Mouse (Mus musculus) liver, embryonic 14.5 days (tissue): ENCODE data around the gene Cldnd2. TPM values are rescaled to one million over a fixed set of nuclear protein-coding genes. Genes with fewer than 3 reads are reported as not detected.

Experiments
- ATAC-seq: fragments of 200-750 bp; cut with Nextera tagmentation; 2 replicates; pipeline ENCODE4 v1.8.0; 2017; ENCODE audit warnings: moderate number of reproducible peaks, mild to moderate bottlenecking, moderate library complexity; ENCODE audit not compliant: insufficient read depth
- DNase-seq, 3 experiments: peaks; one replicate each; pipeline ENCODE4 v3.0.0-alpha.2; 2012 to 2013; ENCODE audit warnings: low read depth in 3 of 3, low spot score in 3 of 3
- H3K27ac ChIP-seq: fragments of 300-500 bp; sonication (generic); 2 replicates; pipeline ENCODE4 v1.5.1; 2014; ENCODE audit warnings: moderate library complexity, mild to moderate bottlenecking, control low read depth, inconsistent platforms
- H3K27me3 ChIP-seq: fragments of 300-500 bp; sonication (generic); 2 replicates; pipeline ENCODE4 v1.6.1; 2014; ENCODE audit warnings: mild to moderate bottlenecking, low read length, moderate library complexity; ENCODE audit not compliant: control insufficient read depth, insufficient read depth
- H3K36me3 ChIP-seq: fragments of 300-500 bp; sonication (generic); replicated peaks from 2 replicates; pipeline ENCODE4 v1.6.1; 2014; ENCODE audit warnings: low read depth; ENCODE audit not compliant: control insufficient read depth, insufficient read depth
- H3K4me1 ChIP-seq, 2 experiments: fragments of 200-500 bp in 1 of 2; fragments of 300-500 bp in 1 of 2; sonication (generic) in 1 of 2; replicated peaks; 2 replicates each; pipeline ENCODE4 v1.6.1; 2012 to 2014; ENCODE audit warnings: antibody characterized with exemption in 1 of 2, inconsistent platforms in 1 of 2, low read length in 1 of 2; ENCODE audit not compliant: control insufficient read depth in 2 of 2, insufficient read depth in 2 of 2
- H3K4me2 ChIP-seq: fragments of 300-500 bp; sonication (generic); 2 replicates; pipeline ENCODE4 v1.6.1; 2014; ENCODE audit warnings: low read depth, mild to moderate bottlenecking, control low read depth, moderate library complexity
- H3K4me3 ChIP-seq, 2 experiments: fragments of 200-500 bp in 1 of 2; fragments of 300-500 bp in 1 of 2; sonication (generic) in 1 of 2; 2 replicates each; pipeline ENCODE4 v1.5.1; 2012 to 2014; ENCODE audit warnings: low read depth in 2 of 2, low read length in 2 of 2, mild to moderate bottlenecking in 2 of 2, control low read depth in 1 of 2, inconsistent platforms in 1 of 2, moderate library complexity in 1 of 2; ENCODE audit not compliant: insufficient read depth in 1 of 2
- H3K9ac ChIP-seq: fragments of 300-500 bp; sonication (generic); replicated peaks from 2 replicates; pipeline ENCODE4 v1.6.1; 2014; ENCODE audit warnings: mild to moderate bottlenecking, control low read depth, moderate library complexity
- H3K9me3 ChIP-seq: fragments of 300-500 bp; sonication (generic); 2 replicates; pipeline ENCODE4 v1.6.1; 2016; ENCODE audit warnings: low read length, mixed read lengths; ENCODE audit not compliant: control insufficient read depth
- CTCF ChIP-seq: IDR thresholded peaks from 2 replicates; pipeline ENCODE4 v1.5.1; 2016; ENCODE audit warnings: antibody characterized with exemption, low read depth, control low read depth
- EP300 ChIP-seq: IDR thresholded peaks from 2 replicates; pipeline ENCODE4 v1.6.1; 2016; ENCODE audit warnings: antibody characterized with exemption, low read depth
- WGBS: fragments of 180-500 bp; shearing (Covaris S2); extraction: QIAGEN DNeasy Blood & Tissue Kit; methylation state at CpG from one replicate; pipeline ENCODE4 v1.1.7; 2014; ENCODE audit not compliant: insufficient replicate concordance; 5-methylcytosine and 5-hydroxymethylcytosine counted together
- microRNA-seq: library from miRNA; unstranded; fragments of <30 nt; microRNA quantifications from one replicate; pipeline ENCODE4, GENCODE M21; 2016
- polyA plus RNA-seq, 2 experiments: library from polyadenylated mRNA; depleted of rRNA in 1 of 2; stranded (reverse) in 1 of 2; unstranded in 1 of 2; fragments of >200 nt; fragmentation: Nextera tagmentation in 1 of 2; extraction: Ambion mirVana in 1 of 2; gene quantifications; 2 replicates each; pipeline versions ENCODE4 v1.2.1 to v1.2.3; 2012 to 2014

Cldnd2 gene
- polyA plus RNA-seq, 2 experiments: not detected

DNA sequence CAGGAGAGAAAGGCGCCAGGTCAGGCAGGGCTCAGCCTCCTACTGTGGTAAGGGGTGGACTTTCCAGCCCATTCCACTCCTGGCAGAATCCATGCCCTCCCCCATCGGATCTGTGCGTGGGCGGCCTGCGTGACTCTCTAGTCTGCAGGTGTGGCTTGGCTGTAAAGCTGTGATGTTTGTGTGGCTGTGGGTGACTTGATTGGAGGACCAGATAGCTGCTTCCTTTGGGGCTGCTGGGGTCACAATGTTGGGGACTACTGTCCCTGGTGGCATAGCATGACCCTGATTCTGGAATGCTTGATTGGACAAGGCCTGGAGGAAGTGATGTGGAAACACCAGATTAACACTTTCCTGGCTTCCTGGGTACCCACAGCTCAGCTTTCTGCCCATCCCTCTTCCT is 48.1 kb downstream of the Cldnd2 start:
- DNase-seq: no peak
- H3K4me3 ChIP-seq: no peak overlapping the region
- no peak overlapping the region for H3K9ac ChIP-seq
- no peak for ATAC-seq
- 30% methylated on average over 5 of the region's 5 CpGs for WGBS
- H3K27ac ChIP-seq: no peak overlapping the region
- no peaks in the 10 kb centered on the region for H3K9me3 ChIP-seq
- H3K27me3 ChIP-seq: peaks cover 12% of the 10 kb centered on the region
- H3K36me3 ChIP-seq: no peaks in the 10 kb centered on the region
- H3K4me2 ChIP-seq: no peak overlapping the region
- TF ChIP-seq EP300 (no peak), CTCF (no peak)
- no peaks in the 10 kb centered on the region for H3K4me1 ChIP-seq

DNA sequence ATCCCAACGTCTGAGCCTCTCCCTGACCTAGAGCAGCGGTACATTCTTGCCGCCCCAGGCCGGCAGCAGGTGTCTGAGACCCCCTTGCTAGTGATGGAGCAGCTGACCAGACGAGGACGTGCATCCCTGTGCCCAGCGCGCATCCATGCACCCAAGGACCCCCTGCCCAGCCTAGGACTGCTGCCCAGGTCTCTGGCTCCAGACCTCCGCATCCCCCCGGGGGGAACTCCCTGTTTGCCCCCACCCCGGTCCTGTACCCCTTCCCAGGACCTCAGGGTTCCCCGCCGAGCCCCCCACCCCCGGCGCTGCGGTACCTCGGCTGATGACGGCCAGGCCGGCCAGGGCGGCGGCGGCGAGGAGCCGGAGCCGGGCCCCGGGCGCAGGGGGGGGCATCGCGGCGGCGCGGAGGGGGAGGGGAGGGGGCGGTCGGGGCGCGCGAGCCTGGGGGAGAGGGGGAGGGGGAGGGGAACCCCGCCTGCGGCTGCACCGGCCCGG is 49.1 kb downstream of the Cldnd2 start, which contains the start of gene Iglon5:
Iglon5 (minus strand) TSS at position 445 of the 495 bp plus-strand sequence.
- Histone ChIP-seq H3K27me3 (peaks cover 12% of the 10 kb centered on the region), H3K4me1 (no peaks in the 10 kb centered on the region), H3K4me2 (no peak within 1 kb of the TSS), H3K4me3 (no peak within 1 kb of the TSS), H3K9me3 (no peaks in the 10 kb centered on the region), H3K36me3 (no peaks in the 10 kb centered on the region), H3K9ac (no peak within 1 kb of the TSS), H3K27ac (no peak within 1 kb of the TSS)
- 4% methylated on average over 16 of the region's 41 CpGs for WGBS
- no peak for ATAC-seq
- DNase-seq: no peak
- TF ChIP-seq CTCF (no peak), EP300 (no peak)

DNA sequence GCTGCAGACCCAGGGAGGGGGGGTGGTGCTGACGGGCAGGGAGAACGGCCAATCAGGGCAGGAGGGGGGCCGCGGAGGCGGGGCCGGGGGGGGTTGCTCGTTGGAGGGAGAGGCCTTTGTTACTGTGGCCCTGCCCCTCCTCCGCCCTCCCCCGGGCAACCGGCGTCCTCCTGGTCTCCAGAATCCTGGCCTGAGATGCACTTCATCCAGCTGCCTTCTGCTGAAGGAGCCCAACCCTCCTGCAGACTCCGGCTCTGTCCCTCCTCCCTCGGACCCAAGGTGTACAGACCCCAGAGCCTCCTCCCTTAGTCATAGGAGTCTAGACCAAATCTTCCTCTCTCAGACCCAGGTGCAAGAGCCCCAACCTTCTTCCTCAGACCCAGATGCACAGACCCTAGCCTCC is 49.6 kb downstream of the Cldnd2 start:
- H3K27me3 ChIP-seq: peaks cover 12% of the 10 kb centered on the region
- H3K27ac ChIP-seq: no peak overlapping the region
- H3K4me3 ChIP-seq: no peak overlapping the region
- H3K9me3 ChIP-seq: no peaks in the 10 kb centered on the region
- no peaks in the 10 kb centered on the region for H3K4me1 ChIP-seq
- no peak overlapping the region for H3K9ac ChIP-seq
- TF ChIP-seq EP300: no peak
- no peak for TF ChIP-seq CTCF
- WGBS: 6% methylated on average over 5 of the region's 13 CpGs
- no peak overlapping the region for H3K4me2 ChIP-seq
- no peak for ATAC-seq
- DNase-seq: no peak
- H3K36me3 ChIP-seq: no peaks in the 10 kb centered on the region

DNA sequence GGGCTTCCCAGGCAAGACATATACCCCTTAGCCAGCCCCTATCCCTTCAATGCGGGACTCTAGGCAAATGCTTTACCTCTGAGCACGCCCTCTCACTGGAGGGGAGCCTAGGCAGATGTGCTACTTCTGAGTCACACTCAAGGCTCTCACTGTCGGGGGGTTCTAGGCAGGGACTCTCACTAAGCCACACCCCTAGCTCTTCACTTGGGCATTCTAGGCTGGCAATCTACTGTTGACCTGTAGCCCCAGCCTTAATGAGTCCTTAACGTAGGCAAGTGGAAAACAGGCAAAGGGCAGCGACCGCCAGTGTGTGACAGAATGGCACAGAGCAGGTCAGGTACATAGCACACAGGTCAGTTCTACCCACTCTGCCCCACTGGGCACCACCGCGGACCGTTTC is 50.3 kb downstream of the Cldnd2 start:
- ATAC-seq: no peak
- Histone ChIP-seq H3K27me3 (peaks cover 12% of the 10 kb centered on the region), H3K4me1 (no peaks in the 10 kb centered on the region), H3K27ac (no peak overlapping the region), H3K4me3 (no peak overlapping the region), H3K4me2 (no peak overlapping the region), H3K9ac (no peak overlapping the region), H3K9me3 (no peaks in the 10 kb centered on the region), H3K36me3 (no peaks in the 10 kb centered on the region)
- DNase-seq: no peak
- 44% methylated on average over 9 of the region's 9 CpGs for WGBS
- TF ChIP-seq CTCF (no peak), EP300 (no peak)

Small RNA genes within 50 kb of the gene (microRNA-seq; reads per million reads assigned to microRNA genes)
- 3.4 reads per million for gene Mir7051

Other genes with a start within 250 kb of the Cldnd2 start
- gene Zfp715, start 127.5 kb upstream of the Cldnd2 start, polyA plus RNA-seq (2012; rRNA removed): 2.3 and 3.9 TPM in 2 replicates
- gene Zfp715, start 127.5 kb upstream of the Cldnd2 start, polyA plus RNA-seq (2014; fragmentation: Nextera tagmentation; extraction: Ambion mirVana): 5.2 and 5.4 TPM in 2 replicates
- 2.0 and 2.7 TPM in 2 replicates for gene Siglecf, start 89.4 kb upstream of the Cldnd2 start, polyA plus RNA-seq (2012; rRNA removed)
- 1.3 and 2.4 TPM in 2 replicates for gene Siglecf, start 89.4 kb upstream of the Cldnd2 start, polyA plus RNA-seq (2014; fragmentation: Nextera tagmentation; extraction: Ambion mirVana)
- gene Siglecg, start 32.6 kb upstream of the Cldnd2 start, polyA plus RNA-seq (2012; rRNA removed): 0.64 and 0.69 TPM in 2 replicates
- 0.24 and 0.38 TPM in 2 replicates for gene Siglecg, start 32.6 kb upstream of the Cldnd2 start, polyA plus RNA-seq (2014; fragmentation: Nextera tagmentation; extraction: Ambion mirVana)
- gene Lim2, start 13.1 kb upstream of the Cldnd2 start, polyA plus RNA-seq (2012; rRNA removed): 0.07 TPM in 1 of 2 replicates, not detected in the other
- 0.06 and 0.08 TPM in 2 replicates for gene Lim2, start 13.1 kb upstream of the Cldnd2 start, polyA plus RNA-seq (2014; fragmentation: Nextera tagmentation; extraction: Ambion mirVana)
- 3.1 and 4.3 TPM in 2 replicates for gene Nkg7, start 3.7 kb upstream of the Cldnd2 start, polyA plus RNA-seq (2012; rRNA removed)
- 10.2 and 13.2 TPM in 2 replicates for gene Nkg7, start 3.7 kb upstream of the Cldnd2 start, polyA plus RNA-seq (2014; fragmentation: Nextera tagmentation; extraction: Ambion mirVana)
- 79.1 and 116 TPM in 2 replicates for gene Etfb, start 3.3 kb downstream of the Cldnd2 start, polyA plus RNA-seq (2012; rRNA removed)
- gene Etfb, start 3.3 kb downstream of the Cldnd2 start, polyA plus RNA-seq (2014; fragmentation: Nextera tagmentation; extraction: Ambion mirVana): 261 and 265 TPM in 2 replicates
- 0.19 and 0.26 TPM in 2 replicates for gene Gm45233, start 3.3 kb downstream of the Cldnd2 start, polyA plus RNA-seq (2012; rRNA removed)
- gene Gm45233, start 3.3 kb downstream of the Cldnd2 start, polyA plus RNA-seq (2014; fragmentation: Nextera tagmentation; extraction: Ambion mirVana): not detected in 2 replicates
- gene Vsig10l, start 22.4 kb downstream of the Cldnd2 start, polyA plus RNA-seq (2012; rRNA removed): 0.48 and 0.77 TPM in 2 replicates
- gene Vsig10l, start 22.4 kb downstream of the Cldnd2 start, polyA plus RNA-seq (2014; fragmentation: Nextera tagmentation; extraction: Ambion mirVana): 0.27 and 0.52 TPM in 2 replicates
- 0.07 and 0.12 TPM in 2 replicates for gene Iglon5, start 49.3 kb downstream of the Cldnd2 start, polyA plus RNA-seq (2012; rRNA removed)
- gene Iglon5, start 49.3 kb downstream of the Cldnd2 start, polyA plus RNA-seq (2014; fragmentation: Nextera tagmentation; extraction: Ambion mirVana): not detected in 2 replicates
- not detected in 2 replicates for gene 4931406B18Rik, start 65.2 kb downstream of the Cldnd2 start, polyA plus RNA-seq (2012; rRNA removed)
- not detected in 2 replicates for gene 4931406B18Rik, start 65.2 kb downstream of the Cldnd2 start, polyA plus RNA-seq (2014; fragmentation: Nextera tagmentation; extraction: Ambion mirVana)
- 0.95 and 1.4 TPM in 2 replicates for gene Cd33, start 103.6 kb downstream of the Cldnd2 start, polyA plus RNA-seq (2012; rRNA removed)
- gene Cd33, start 103.6 kb downstream of the Cldnd2 start, polyA plus RNA-seq (2014; fragmentation: Nextera tagmentation; extraction: Ambion mirVana): 1.5 and 1.9 TPM in 2 replicates
- gene Zfp658, start 121.5 kb downstream of the Cldnd2 start, polyA plus RNA-seq (2012; rRNA removed): 0.18 and 0.33 TPM in 2 replicates
- 0.15 and 0.25 TPM in 2 replicates for gene Zfp658, start 121.5 kb downstream of the Cldnd2 start, polyA plus RNA-seq (2014; fragmentation: Nextera tagmentation; extraction: Ambion mirVana)
- 0.56 and 0.87 TPM in 2 replicates for gene Zfp719, start 138.8 kb downstream of the Cldnd2 start, polyA plus RNA-seq (2012; rRNA removed)
- gene Zfp719, start 138.8 kb downstream of the Cldnd2 start, polyA plus RNA-seq (2014; fragmentation: Nextera tagmentation; extraction: Ambion mirVana): 1.6 and 1.7 TPM in 2 replicates
- 0.07 TPM in 1 of 2 replicates, not detected in the other for gene Zfp819, start 166.4 kb downstream of the Cldnd2 start, polyA plus RNA-seq (2012; rRNA removed)
- not detected in 2 replicates for gene Zfp819, start 166.4 kb downstream of the Cldnd2 start, polyA plus RNA-seq (2014; fragmentation: Nextera tagmentation; extraction: Ambion mirVana)
- not detected in 2 replicates for gene Ceacam18, start 193.9 kb downstream of the Cldnd2 start, polyA plus RNA-seq (2012; rRNA removed)
- 0.08 TPM in 1 of 2 replicates, not detected in the other for gene Ceacam18, start 193.9 kb downstream of the Cldnd2 start, polyA plus RNA-seq (2014; fragmentation: Nextera tagmentation; extraction: Ambion mirVana)
- gene Siglece, start 219.4 kb downstream of the Cldnd2 start, polyA plus RNA-seq (2012; rRNA removed): 1.5 and 1.6 TPM in 2 replicates
- 1.1 and 2.0 TPM in 2 replicates for gene Siglece, start 219.4 kb downstream of the Cldnd2 start, polyA plus RNA-seq (2014; fragmentation: Nextera tagmentation; extraction: Ambion mirVana)
- gene Ctu1, start 231.2 kb downstream of the Cldnd2 start, polyA plus RNA-seq (2012; rRNA removed): 3.1 and 3.2 TPM in 2 replicates
- 2.2 TPM in 2 replicates for gene Ctu1, start 231.2 kb downstream of the Cldnd2 start, polyA plus RNA-seq (2014; fragmentation: Nextera tagmentation; extraction: Ambion mirVana)
- 0.04 and 0.05 TPM in 2 replicates for gene Klk14, start 249.6 kb downstream of the Cldnd2 start, polyA plus RNA-seq (2012; rRNA removed)
- gene Klk14, start 249.6 kb downstream of the Cldnd2 start, polyA plus RNA-seq (2014; fragmentation: Nextera tagmentation; extraction: Ambion mirVana): not detected in 2 replicates